Mouse (Mus musculus) E14TG2a.4 (cell line): Measurements from ENCODE around the gene 2900026A02Rik.

ENCODE experiments used
- H3K27me3 ChIP-seq: 2 replicates; pipeline ENCODE4 v1.6.1; 2014; ENCODE audit warnings: low read length, control low read depth; ENCODE audit not compliant: insufficient read depth
- H3K36me3 ChIP-seq: 2 replicates; pipeline ENCODE4 v1.6.1; 2014; ENCODE audit warnings: low read length, control low read depth; ENCODE audit not compliant: insufficient read depth
- H3K4me1 ChIP-seq: replicated peaks from 2 replicates; pipeline ENCODE4 v1.6.1; 2014; ENCODE audit warnings: low read depth, low read length, control low read depth
- H3K4me3 ChIP-seq: replicated peaks from 2 replicates; pipeline ENCODE4 v1.5.1; 2014; ENCODE audit warnings: mild to moderate bottlenecking, low read length
- H3K9me3 ChIP-seq: 2 replicates; pipeline ENCODE4 v1.6.1; 2014; ENCODE audit warnings: low read length, control low read depth
- CTCF ChIP-seq: conservative IDR thresholded peaks from 2 replicates; pipeline ENCODE4 v1.5.1; 2014; ENCODE audit warnings: low read length
- NANOG ChIP-seq: IDR thresholded peaks from 2 replicates; pipeline ENCODE4 v1.6.1; 2014; ENCODE audit warnings: borderline replicate concordance, low read length, mixed read lengths
- POU5F1 ChIP-seq: IDR thresholded peaks from 2 replicates; pipeline ENCODE4 v1.6.1; 2014; ENCODE audit warnings: low read length, borderline replicate concordance

Gene 2900026A02Rik

DNA sequence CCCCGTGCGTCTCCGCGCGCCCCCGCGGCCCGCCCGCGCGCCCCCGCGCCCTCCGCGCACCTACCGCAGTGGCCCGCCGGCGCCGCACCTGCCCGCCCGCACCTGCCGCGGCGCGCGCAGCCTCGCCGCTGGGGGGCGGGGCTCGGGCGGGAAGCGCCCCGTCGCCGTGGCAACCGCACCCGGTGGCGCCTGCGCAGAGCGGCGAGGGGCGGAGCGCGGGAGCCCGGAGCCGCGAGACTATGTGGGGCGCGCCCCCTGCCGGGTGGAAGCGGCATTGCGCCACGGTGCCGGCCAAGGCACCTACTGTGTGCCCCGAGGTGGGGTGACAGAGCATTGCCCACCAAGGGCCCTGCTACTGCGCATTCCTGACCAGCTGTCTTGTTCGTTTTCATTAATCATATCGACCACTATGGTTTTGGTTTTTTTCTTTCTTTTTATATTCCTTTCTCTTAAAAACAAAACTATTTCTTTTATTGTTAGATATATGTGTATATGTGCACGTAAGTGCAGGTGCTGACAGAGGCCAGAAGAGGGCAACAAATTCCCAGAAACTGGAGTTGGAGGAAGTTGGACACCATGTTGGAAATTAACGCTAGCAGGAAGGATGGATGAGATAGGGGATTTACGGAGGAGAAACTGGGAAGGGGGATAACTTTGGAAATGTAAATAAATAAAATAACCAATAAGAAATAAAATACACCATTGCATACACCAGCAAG is at the start of gene 2900026A02Rik:
Gene 2900026A02Rik (minus strand): TSS at position 90 of the 719 bp plus-strand sequence.
- peak within 1 kb of the TSS; percentile 90 for H3K4me3 ChIP-seq
- peak; percentile 52 for TF ChIP-seq CTCF
- TF ChIP-seq POU5F1, result no peak
- TF ChIP-seq NANOG, result no peak
- H3K36me3 ChIP-seq, result no peaks in the 10 kb centered on the region
- peaks cover 70% of the 10 kb centered on the region for H3K4me1 ChIP-seq
- no peaks in the 10 kb centered on the region for H3K9me3 ChIP-seq
- H3K27me3 ChIP-seq, result peaks cover 20% of the 10 kb centered on the region

DNA sequence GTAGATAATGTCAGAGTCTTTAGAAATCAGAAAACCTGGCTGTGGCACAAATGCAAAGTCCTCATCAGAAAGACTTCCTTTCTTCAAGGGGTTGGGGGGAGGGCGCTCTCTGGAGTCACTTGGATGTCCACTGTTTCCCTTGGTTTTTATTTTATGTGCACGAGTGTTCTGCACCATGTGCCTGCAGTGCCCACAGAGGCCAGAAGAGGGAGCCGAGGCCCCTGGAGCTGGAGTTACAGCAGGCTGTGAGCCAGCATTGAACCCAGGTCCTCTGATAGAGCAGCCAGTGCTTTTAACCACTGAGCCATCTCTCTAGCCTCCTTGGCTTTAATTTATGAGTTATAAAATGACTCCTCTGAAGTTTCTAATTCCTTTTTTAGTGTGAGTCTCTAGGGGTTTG is 49.0 kb upstream of the 2900026A02Rik start:
- H3K36me3 ChIP-seq, result peaks cover 37% of the 10 kb centered on the region
- H3K4me1 ChIP-seq, result peaks cover 61% of the 10 kb centered on the region
- H3K27me3 ChIP-seq, result no peaks in the 10 kb centered on the region
- H3K4me3 ChIP-seq, result no peak overlapping the region
- no peaks in the 10 kb centered on the region for H3K9me3 ChIP-seq
- no peak for TF ChIP-seq NANOG
- TF ChIP-seq CTCF, result peak; percentile 93
- no peak for TF ChIP-seq POU5F1

DNA sequence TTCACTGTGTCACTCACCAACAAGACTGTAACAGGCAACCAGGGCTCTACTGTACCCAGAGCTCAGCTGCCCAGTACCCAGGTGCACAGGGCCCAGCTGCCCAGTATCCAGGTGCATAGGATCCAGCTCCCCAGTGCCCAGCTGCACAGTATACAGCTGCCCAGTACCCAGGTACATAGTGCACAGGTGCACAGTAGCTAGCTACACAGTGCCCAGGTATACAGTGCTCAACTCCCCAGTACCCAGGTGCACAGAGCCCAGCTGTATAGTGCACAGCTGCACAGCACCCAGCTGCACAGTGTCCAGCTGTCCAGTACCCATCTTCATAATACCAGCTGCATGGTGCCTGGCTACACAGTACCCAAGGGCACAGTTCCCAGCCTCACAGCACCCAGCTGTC is 47.2 kb upstream of the 2900026A02Rik start:
- Histone ChIP-seq H3K27me3 (no peaks in the 10 kb centered on the region), H3K4me1 (peaks cover 58% of the 10 kb centered on the region), H3K36me3 (peaks cover 26% of the 10 kb centered on the region), H3K4me3 (no peak overlapping the region), H3K9me3 (no peaks in the 10 kb centered on the region)
- TF ChIP-seq NANOG (no peak), POU5F1 (no peak), CTCF (no peak)

DNA sequence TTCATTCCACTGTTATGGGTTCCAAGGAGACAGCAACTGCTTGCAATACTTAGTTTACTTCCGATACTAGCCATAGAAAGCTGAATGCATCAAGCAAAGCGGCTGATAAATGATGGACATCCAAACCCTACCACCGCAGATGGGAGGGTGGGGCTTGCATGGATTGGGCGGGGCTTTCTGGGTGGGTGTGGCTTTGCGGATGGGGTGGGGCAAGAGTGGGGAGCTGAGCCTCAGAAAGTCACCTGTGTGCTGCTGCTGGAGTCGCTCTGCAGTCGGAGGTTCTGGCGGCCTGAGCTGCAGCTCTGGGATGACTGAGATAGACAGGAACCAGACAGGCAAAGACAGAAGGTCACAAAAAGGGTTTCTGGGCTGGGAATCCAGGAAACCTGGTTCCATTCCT is 44.6 kb upstream of the 2900026A02Rik start:
- no peaks in the 10 kb centered on the region for H3K27me3 ChIP-seq
- H3K4me3 ChIP-seq, result peak overlapping the region; percentile 54
- H3K36me3 ChIP-seq, result peaks cover 17% of the 10 kb centered on the region
- H3K9me3 ChIP-seq, result no peaks in the 10 kb centered on the region
- TF ChIP-seq NANOG (no peak), CTCF (no peak), POU5F1 (no peak)
- peaks cover 62% of the 10 kb centered on the region for H3K4me1 ChIP-seq

DNA sequence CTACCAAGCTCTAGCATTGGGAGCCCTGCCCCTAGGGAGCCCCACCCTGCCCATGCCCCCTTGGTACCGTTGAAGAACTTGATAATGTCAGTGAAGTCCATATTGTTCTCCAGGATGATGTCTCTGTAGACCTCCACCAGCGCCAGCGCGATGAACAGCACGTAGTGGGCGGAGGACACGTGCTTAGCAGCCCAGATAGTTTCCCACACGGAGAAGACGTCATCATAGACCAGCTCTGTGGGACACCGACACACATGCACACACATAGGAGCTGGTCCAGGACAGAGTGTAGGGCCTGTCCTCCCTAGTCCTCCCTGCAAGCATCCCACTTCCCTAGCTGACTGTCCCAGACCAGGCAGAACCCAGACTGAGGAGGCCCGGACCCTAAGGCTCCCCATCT is 29.8 kb upstream of the 2900026A02Rik start:
- TF ChIP-seq NANOG (no peak), CTCF (no peak), POU5F1 (no peak)
- H3K36me3 ChIP-seq, result peaks cover 12% of the 10 kb centered on the region; the same call in 1 of the 2 replicates
- no peak overlapping the region for H3K4me3 ChIP-seq
- H3K4me1 ChIP-seq, result peaks cover 5% of the 10 kb centered on the region; the same call in 1 of the 2 replicates
- H3K9me3 ChIP-seq, result no peaks in the 10 kb centered on the region
- H3K27me3 ChIP-seq, result no peaks in the 10 kb centered on the region

DNA sequence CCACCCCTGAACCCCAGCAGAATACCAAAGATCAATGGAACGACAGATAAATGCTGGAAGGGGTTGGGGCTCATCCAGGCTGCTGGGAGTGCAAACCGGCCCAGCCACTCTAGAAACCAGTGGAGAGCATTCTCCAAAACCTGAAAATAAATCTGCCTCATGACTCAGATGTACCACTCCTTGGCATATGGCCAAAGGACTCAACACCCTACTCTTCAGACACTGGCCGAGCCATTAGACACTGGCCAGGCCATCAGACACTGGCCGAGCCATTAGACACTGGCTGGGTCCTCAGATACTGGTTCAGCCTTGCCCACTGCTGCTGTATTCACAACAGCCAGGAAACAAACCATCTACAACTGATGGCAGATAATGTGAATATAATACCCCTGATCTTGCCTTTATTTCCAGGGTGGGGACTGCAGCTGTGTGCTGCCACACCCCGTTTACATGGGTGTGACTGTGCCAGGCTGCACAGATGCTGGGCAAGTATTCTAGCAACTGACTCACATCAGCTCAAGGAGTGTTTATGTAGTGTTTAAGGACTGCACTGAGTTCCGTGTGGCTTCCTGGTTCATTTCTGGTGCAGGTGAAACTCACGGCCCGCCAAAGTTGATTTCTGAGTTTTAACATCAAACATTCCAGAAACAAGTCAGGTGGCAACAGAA is 28.4 kb upstream of the 2900026A02Rik start:
- no peaks in the 10 kb centered on the region for H3K9me3 ChIP-seq
- no peaks in the 10 kb centered on the region for H3K27me3 ChIP-seq
- H3K4me1 ChIP-seq, result peaks cover 5% of the 10 kb centered on the region; the same call in 1 of the 2 replicates
- H3K4me3 ChIP-seq, result no peak overlapping the region
- H3K36me3 ChIP-seq, result peaks cover 5% of the 10 kb centered on the region
- TF ChIP-seq NANOG (no peak), POU5F1 (no peak), CTCF (no peak)

DNA sequence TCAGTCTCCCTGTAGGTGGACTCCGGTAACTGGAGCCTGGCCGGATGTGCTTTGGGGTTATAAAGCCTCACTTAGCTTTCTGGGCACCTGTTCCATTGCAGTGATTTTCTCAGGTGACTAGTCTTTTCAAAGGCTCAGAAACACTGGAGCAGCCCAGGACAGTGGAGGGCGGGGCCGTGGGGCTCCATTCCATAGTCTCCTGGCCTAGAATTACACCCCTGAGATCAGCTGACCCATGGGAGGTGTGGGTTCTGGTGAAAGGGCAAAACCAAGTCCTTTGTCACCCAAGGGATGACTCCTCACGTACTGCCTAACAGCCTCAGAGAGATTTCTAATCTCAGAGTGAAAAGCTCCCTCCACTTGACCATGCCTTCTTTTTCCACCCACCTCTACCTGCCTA is 9.2 kb upstream of the 2900026A02Rik start:
- TF ChIP-seq NANOG (no peak), CTCF (no peak), POU5F1 (no peak)
- H3K36me3 ChIP-seq, result no peaks in the 10 kb centered on the region
- H3K4me1 ChIP-seq, result peaks cover 49% of the 10 kb centered on the region
- no peak overlapping the region; the same call in 1 of the 2 replicates for H3K4me3 ChIP-seq
- peaks cover 5% of the 10 kb centered on the region; the same call in 1 of the 2 replicates for H3K27me3 ChIP-seq
- no peaks in the 10 kb centered on the region for H3K9me3 ChIP-seq

DNA sequence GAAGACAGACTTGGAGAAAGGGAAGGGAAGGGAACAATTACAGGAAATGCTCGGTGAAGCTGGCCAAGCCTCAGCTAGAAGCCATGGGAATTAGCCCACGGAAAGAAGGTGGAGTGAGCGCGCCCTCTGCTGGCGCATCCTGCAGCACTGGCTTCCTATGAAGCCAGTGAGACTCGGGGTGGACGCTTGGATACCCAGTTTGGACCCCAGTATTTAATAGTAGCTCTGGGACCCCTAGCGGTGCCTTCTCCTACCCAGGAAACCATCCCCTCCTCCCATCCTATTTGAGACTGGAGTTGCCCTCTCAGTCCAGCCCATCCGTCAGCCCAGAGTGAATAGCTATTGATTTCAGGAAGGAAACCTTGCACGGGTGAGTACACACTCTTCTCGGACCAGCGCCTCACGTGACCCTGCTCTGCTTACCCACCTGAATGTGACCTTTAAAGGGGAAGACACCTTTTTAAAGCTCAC is 5.6 kb upstream of the 2900026A02Rik start, which contains the start of gene Tmem211:
Gene Tmem211 (plus strand): TSS at position 278 of the 471 bp plus-strand sequence.
- H3K4me1 ChIP-seq, result peaks cover 66% of the 10 kb centered on the region
- H3K9me3 ChIP-seq, result no peaks in the 10 kb centered on the region
- H3K27me3 ChIP-seq, result no peaks in the 10 kb centered on the region
- H3K4me3 ChIP-seq, result peak within 1 kb of the TSS; percentile 60
- TF ChIP-seq CTCF (peak; percentile 80), NANOG (no peak)
- no peaks in the 10 kb centered on the region for H3K36me3 ChIP-seq
